Mouse (Mus musculus): ENCODE data around the gene Ptafr.

Gene Ptafr

DNA sequence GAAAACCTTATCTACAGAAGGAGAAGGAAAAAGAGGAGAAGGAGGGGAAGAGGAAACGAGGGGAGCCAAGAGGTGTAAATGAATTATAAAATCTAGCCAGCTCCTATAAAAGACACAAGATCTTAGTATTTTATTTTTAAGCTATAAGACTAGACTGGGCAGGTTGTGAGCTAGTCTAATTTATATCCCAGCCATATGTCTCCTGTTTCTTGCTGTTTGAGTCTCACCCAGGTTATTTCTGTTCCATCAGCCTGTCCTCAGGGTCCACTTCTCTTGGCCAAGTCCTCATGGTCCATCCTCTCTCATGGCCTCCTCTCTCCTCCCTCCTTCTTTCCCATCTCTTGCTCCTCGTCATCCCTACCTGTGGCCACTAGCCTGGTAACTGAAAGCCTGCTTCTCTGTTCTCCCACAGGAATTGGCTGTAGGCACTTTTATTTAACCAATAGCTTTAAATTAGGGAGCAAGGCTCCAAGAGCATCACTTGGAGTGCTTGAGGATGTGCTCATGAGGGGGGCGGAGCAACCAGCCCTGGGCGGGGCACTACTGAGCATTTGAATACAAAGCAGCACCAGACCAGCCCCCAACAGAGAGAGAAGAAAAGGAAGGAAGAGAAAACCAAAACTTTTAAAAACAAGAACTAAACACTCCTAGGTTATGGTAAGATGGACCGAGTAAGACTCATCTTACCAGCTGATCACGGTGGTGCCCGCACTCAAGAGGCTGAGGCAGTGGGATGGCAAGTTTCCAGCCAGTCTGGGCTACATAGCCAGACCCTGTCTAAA lies 57.6 kb downstream of the Ptafr start:
- no peak for DNase-seq

DNA sequence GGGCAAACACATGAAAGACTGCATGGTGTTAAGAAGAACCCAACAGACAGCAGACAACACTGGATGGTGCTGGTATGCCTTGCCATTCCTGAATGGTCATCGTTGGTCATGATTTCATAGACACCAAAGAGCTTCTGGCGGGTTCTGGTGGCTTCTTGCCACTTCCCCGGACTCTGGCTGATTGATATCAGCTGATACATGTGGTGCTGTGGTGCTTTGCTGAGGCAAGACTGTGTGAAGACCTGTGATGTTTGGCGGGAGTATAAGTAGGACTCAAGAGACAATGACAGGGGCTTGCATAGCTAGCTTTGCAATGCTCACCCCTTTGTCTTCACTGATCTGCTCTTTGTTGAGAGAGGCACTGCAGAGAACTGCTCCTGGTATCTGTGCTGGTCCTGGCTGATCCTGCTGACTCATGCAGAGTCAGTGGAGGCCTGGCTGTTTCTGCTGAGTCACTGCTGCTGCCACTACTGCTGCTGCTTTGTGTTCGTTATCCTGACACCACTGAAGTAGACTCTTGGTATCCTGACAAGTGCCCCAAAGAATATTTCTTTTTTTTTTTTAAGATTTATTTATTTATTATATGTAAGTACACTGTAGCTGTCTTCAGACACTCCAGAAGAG lies 60.3 kb downstream of the Ptafr start:
- no peak for DNase-seq

- no peak for DNase-seq
Observed at GRCm38 (mm10) chr4:132628830-132629229, 65.0 kb downstream of the Ptafr start.

Measured in cerebellum, adult 8-10 months (tissue).